Mouse (Mus musculus): ENCODE results near the gene Dock4. TPM values are rescaled to one million over a fixed set of nuclear protein-coding genes. Genes with fewer than 3 reads are reported as not detected.

Dock4 gene
- polyA plus RNA-seq, 1 experiment, result 12.7 TPM

DNA sequence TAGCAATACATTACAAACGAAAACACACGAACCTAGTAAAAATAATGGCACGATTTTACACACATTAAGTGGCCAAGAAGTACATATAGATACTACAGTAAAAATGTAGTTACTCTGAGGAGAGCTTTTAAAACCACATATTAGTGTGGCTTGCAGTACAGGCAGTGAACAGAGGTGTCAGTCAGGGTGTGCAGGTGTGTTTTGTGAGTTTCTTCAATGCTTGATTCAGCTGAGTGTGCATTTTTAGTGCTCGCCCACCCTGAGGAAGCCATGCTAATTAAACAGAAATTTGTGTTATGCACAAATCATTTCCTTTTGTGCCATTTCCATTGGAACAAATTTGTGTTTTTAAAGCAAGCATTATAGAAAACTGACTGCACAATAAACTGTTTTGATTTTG is 77.3 kb downstream of the Dock4 start:
- TF ChIP-seq CTCF (IDR thresholded peaks at IDR 0.05; ENCODE audit: low read depth, low read length), result no peak
- TF ChIP-seq EP300 (IDR thresholded peaks at IDR 0.05; ENCODE audit: insufficient read depth, low read depth, low read length), result no peak
- TF ChIP-seq POLR2A (IDR thresholded peaks at IDR 0.05; ENCODE audit: insufficient read depth, low read length), result no peak
- no peak overlapping the region for H3K4me3 ChIP-seq (ENCODE audit: low read depth, low read length)
- H3K27ac ChIP-seq (ENCODE audit: insufficient read depth, low read length), result no peak overlapping the region
- H3K9me3 ChIP-seq (replicated peaks; ENCODE audit: control insufficient read depth, insufficient read depth, low read length, poor library complexity, severe bottlenecking), result no peaks in the 10 kb centered on the region
- no peak overlapping the region for H3K9ac ChIP-seq (ENCODE audit: low read depth, poor library complexity, severe bottlenecking)
- H3K4me1 ChIP-seq (ENCODE audit: control insufficient read depth, insufficient read depth, low read length), result no peaks in the 10 kb centered on the region
- H3K36me3 ChIP-seq (ENCODE audit: control insufficient read depth, insufficient read depth, low read length, poor library complexity, severe bottlenecking), result no peaks in the 10 kb centered on the region
- H3K27me3 ChIP-seq (ENCODE audit: control insufficient read depth, insufficient read depth, low read length, poor library complexity, severe bottlenecking), result no peaks in the 10 kb centered on the region

DNA sequence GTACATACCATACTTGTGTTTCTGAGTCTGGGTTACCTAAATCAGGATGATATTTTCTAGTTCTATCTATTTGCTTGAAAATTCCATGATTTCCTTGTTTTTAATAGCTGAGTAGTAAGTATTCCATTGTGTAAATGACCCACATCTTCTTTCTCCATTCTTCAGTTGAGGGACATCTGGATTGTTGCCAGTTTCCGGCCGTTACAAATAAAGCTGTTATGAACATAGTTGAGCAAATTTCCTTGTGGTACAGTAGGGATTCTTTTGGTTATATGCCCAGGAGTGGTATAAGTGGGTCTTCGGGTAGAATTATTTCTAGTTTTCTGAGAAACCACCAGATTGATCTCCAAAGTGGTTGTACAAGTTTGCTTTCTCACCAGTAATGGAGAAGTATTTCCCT is 79.3 kb downstream of the Dock4 start:
- H3K36me3 ChIP-seq (ENCODE audit: control insufficient read depth, insufficient read depth, low read length, poor library complexity, severe bottlenecking), result no peaks in the 10 kb centered on the region
- H3K9ac ChIP-seq (ENCODE audit: low read depth, poor library complexity, severe bottlenecking), result no peak overlapping the region
- no peaks in the 10 kb centered on the region for H3K27me3 ChIP-seq (ENCODE audit: control insufficient read depth, insufficient read depth, low read length, poor library complexity, severe bottlenecking)
- H3K27ac ChIP-seq (ENCODE audit: insufficient read depth, low read length), result no peak overlapping the region
- TF ChIP-seq POLR2A (IDR thresholded peaks at IDR 0.05; ENCODE audit: insufficient read depth, low read length) (no peak), EP300 (IDR thresholded peaks at IDR 0.05; ENCODE audit: insufficient read depth, low read depth, low read length) (no peak)
- no peaks in the 10 kb centered on the region for H3K4me1 ChIP-seq (ENCODE audit: control insufficient read depth, insufficient read depth, low read length)
- no peak overlapping the region for H3K4me3 ChIP-seq (ENCODE audit: low read depth, low read length)
- H3K9me3 ChIP-seq (replicated peaks; ENCODE audit: control insufficient read depth, insufficient read depth, low read length, poor library complexity, severe bottlenecking), result no peaks in the 10 kb centered on the region

DNA sequence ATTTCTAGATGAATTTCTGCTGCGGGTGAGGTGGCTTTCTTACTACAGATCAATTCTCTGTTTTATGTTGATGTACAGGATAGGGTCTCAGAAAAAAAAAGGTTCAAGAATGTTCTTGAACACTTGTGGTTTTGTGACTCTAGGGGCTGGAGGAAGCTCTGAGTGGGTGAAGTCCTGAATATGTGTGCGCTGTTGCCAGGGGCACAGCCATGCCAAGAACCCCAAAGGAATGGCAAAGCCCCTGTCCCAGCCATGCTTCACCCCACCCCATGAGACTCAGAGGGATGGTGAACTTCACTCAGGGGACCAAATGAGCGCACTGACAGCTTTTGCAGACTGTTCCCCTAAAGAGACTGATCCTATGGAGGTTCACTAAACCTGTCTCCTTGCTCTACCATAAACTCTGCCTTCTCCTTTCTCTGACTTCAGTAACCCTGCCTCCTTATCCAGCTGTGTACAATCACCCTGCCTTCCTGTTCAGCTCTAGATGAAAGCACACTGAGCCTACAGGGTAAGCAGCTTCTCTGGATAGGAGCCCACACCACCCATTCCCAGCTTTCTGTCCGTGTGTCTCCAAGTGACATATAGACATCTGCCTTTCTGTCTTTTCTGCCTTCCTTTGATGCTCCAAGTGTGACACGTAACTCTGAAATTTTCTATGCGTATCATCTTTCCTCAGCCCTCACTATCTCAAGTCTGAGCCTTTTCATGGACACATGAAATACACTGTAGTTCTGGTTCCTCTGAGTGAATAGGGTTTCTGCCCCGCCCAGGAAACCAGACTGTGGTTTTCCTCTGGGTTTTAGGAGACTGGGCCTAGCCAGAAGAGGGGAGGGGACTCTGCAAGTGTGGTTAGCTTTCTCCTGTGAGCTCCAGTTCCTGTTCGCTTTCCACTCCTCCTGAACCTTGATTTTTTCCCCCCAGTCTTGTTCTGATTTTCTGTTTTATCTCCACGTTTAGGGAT is 90.2 kb downstream of the Dock4 start:
- TF ChIP-seq CTCF (IDR thresholded peaks at IDR 0.05; ENCODE audit: low read depth, low read length), result no peak

DNA sequence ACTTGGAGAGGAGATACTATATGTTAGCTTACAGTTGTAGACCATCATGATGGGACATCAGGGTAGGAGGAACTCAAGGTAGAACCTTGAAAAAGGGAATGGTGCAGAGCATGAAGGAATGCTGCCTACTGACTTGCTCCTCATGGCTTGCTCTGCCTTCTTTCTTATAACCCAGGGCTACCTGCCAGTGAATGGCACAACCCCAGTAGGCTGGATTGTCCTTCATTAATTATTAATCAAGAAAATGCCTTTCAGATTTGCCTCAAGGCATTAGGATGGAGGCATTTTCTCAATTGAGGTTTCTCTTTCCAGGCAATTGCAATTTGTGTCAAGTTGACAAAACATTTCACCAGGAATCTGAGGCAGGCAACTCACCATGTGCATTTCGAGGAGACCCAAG is 92.1 kb downstream of the Dock4 start:
- no peaks in the 10 kb centered on the region for H3K36me3 ChIP-seq (ENCODE audit: control insufficient read depth, insufficient read depth, low read length, poor library complexity, severe bottlenecking)
- no peak overlapping the region for H3K27ac ChIP-seq (ENCODE audit: insufficient read depth, low read length)
- H3K27me3 ChIP-seq (ENCODE audit: control insufficient read depth, insufficient read depth, low read length, poor library complexity, severe bottlenecking), result no peaks in the 10 kb centered on the region
- no peak for TF ChIP-seq CTCF (IDR thresholded peaks at IDR 0.05; ENCODE audit: low read depth, low read length)
- TF ChIP-seq EP300 (IDR thresholded peaks at IDR 0.05; ENCODE audit: insufficient read depth, low read depth, low read length), result no peak
- no peak for TF ChIP-seq POLR2A (IDR thresholded peaks at IDR 0.05; ENCODE audit: insufficient read depth, low read length)
- no peak overlapping the region for H3K4me3 ChIP-seq (ENCODE audit: low read depth, low read length)
- H3K9me3 ChIP-seq (replicated peaks; ENCODE audit: control insufficient read depth, insufficient read depth, low read length, poor library complexity, severe bottlenecking), result no peaks in the 10 kb centered on the region
- H3K4me1 ChIP-seq (ENCODE audit: control insufficient read depth, insufficient read depth, low read length), result no peaks in the 10 kb centered on the region
- no peak overlapping the region for H3K9ac ChIP-seq (ENCODE audit: low read depth, poor library complexity, severe bottlenecking)

More for the DNA sequence above, 90.2 kb downstream of the Dock4 start:
- Histone ChIP-seq H3K9me3 (replicated peaks; ENCODE audit: control insufficient read depth, insufficient read depth, low read length, poor library complexity, severe bottlenecking) (no peaks in the 10 kb centered on the region), H3K36me3 (ENCODE audit: control insufficient read depth, insufficient read depth, low read length, poor library complexity, severe bottlenecking) (no peaks in the 10 kb centered on the region), H3K4me3 (ENCODE audit: low read depth, low read length) (no peak overlapping the region), H3K27ac (ENCODE audit: insufficient read depth, low read length) (no peak overlapping the region), H3K9ac (ENCODE audit: low read depth, poor library complexity, severe bottlenecking) (no peak overlapping the region), H3K27me3 (ENCODE audit: control insufficient read depth, insufficient read depth, low read length, poor library complexity, severe bottlenecking) (no peaks in the 10 kb centered on the region), H3K4me1 (ENCODE audit: control insufficient read depth, insufficient read depth, low read length) (no peaks in the 10 kb centered on the region)

DNA sequence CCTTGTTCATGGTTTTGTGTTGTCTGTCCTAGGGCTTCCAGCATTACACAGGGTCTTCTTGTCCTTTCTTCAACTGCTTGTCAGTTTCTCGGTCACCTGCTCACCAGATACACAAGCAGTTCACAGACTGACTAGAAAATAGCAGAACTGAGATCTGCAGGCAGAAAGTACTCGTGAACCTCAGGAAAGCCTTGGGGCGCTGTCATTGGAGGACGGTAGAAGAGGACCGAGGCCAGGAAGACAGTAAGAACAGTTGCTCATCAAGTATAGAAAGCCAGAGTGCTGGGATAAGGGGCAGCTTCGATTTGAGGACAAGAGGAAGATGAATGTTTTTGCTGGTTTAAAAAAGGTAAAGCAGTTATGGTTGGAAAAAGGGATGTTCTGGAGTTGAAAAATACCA is 92.6 kb downstream of the Dock4 start:
- no peaks in the 10 kb centered on the region for H3K4me1 ChIP-seq (ENCODE audit: control insufficient read depth, insufficient read depth, low read length)
- no peak overlapping the region for H3K9ac ChIP-seq (ENCODE audit: low read depth, poor library complexity, severe bottlenecking)
- H3K9me3 ChIP-seq (replicated peaks; ENCODE audit: control insufficient read depth, insufficient read depth, low read length, poor library complexity, severe bottlenecking), result no peaks in the 10 kb centered on the region
- H3K27ac ChIP-seq (ENCODE audit: insufficient read depth, low read length), result no peak overlapping the region
- no peak overlapping the region for H3K4me3 ChIP-seq (ENCODE audit: low read depth, low read length)
- no peak for TF ChIP-seq POLR2A (IDR thresholded peaks at IDR 0.05; ENCODE audit: insufficient read depth, low read length)
- no peak for TF ChIP-seq CTCF (IDR thresholded peaks at IDR 0.05; ENCODE audit: low read depth, low read length)
- no peak for TF ChIP-seq EP300 (IDR thresholded peaks at IDR 0.05; ENCODE audit: insufficient read depth, low read depth, low read length)
- H3K27me3 ChIP-seq (ENCODE audit: control insufficient read depth, insufficient read depth, low read length, poor library complexity, severe bottlenecking), result no peaks in the 10 kb centered on the region
- H3K36me3 ChIP-seq (ENCODE audit: control insufficient read depth, insufficient read depth, low read length, poor library complexity, severe bottlenecking), result no peaks in the 10 kb centered on the region

DNA sequence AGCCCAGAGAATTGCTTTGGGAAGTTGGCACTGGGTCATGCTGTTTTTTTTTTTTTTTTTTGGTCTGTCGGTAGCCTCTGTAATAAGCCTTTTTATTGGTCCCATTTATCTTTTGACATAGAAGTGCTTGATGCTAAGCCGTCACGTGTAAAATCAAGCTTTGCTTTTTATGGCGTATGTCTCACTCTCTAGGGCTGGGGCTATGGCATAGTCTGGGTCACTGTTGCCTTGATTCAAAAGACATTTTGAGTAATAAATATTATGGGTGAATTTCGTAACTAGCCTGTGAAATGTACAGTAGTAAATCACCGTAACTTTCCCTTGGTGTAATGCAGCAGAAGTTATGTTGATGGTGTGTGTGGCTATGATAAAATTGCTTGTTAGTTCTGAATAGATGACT is 93.0 kb downstream of the Dock4 start:
- Histone ChIP-seq H3K4me3 (ENCODE audit: low read depth, low read length) (no peak overlapping the region), H3K27ac (ENCODE audit: insufficient read depth, low read length) (no peak overlapping the region), H3K9ac (ENCODE audit: low read depth, poor library complexity, severe bottlenecking) (no peak overlapping the region), H3K36me3 (ENCODE audit: control insufficient read depth, insufficient read depth, low read length, poor library complexity, severe bottlenecking) (no peaks in the 10 kb centered on the region), H3K27me3 (ENCODE audit: control insufficient read depth, insufficient read depth, low read length, poor library complexity, severe bottlenecking) (no peaks in the 10 kb centered on the region), H3K4me1 (ENCODE audit: control insufficient read depth, insufficient read depth, low read length) (no peaks in the 10 kb centered on the region), H3K9me3 (replicated peaks; ENCODE audit: control insufficient read depth, insufficient read depth, low read length, poor library complexity, severe bottlenecking) (no peaks in the 10 kb centered on the region)
- TF ChIP-seq CTCF (IDR thresholded peaks at IDR 0.05; ENCODE audit: low read depth, low read length) (no peak), EP300 (IDR thresholded peaks at IDR 0.05; ENCODE audit: insufficient read depth, low read depth, low read length) (no peak)
